Mouse (Mus musculus) Muller cell, postnatal 12 days (primary cell): ENCODE measurements around the gene Wdr62.
A peak's percentile ranks its signal among the peaks of the same experiment; 100 is the strongest.

Experiments
- DNase-seq: peaks from one replicate; pipeline ENCODE4 v3.0.0-alpha.2; 2015; ENCODE audit errors: inconsistent ontology term

Wdr62 gene

GRCm38 (mm10) chr7:30306083-30306779 is 26.0 kb upstream of the Wdr62 start:
- DNase-seq = no peak

GRCm38 (mm10) chr7:30300914-30301313 is 20.7 kb upstream of the Wdr62 start:
- no peak for DNase-seq

GRCm38 (mm10) chr7:30297266-30297665 is 17.0 kb upstream of the Wdr62 start:
- DNase-seq = no peak

- no peak for DNase-seq
Measured at GRCm38 (mm10) chr7:30296816-30297215, 16.6 kb upstream of the Wdr62 start.

GRCm38 (mm10) chr7:30295103-30295502 is 14.9 kb upstream of the Wdr62 start:
- DNase-seq = peak; percentile 75

- no peak for DNase-seq
Measured at GRCm38 (mm10) chr7:30294296-30294695, 14.1 kb upstream of the Wdr62 start.

GRCm38 (mm10) chr7:30293795-30294194 is 13.6 kb upstream of the Wdr62 start:
- DNase-seq = peak; percentile 45

GRCm38 (mm10) chr7:30291215-30292131 is 11.3 kb upstream of the Wdr62 start, which contains the start of gene Clip3:
Gene Clip3 (plus strand): TSS chr7:30291728.
- DNase-seq = peak; percentile 88

- no peak for DNase-seq
Measured at GRCm38 (mm10) chr7:30289714-30290399, 9.6 kb upstream of the Wdr62 start.

- no peak for DNase-seq
Measured at GRCm38 (mm10) chr7:30289071-30289713, 9.0 kb upstream of the Wdr62 start.

GRCm38 (mm10) chr7:30288046-30288445 is 7.8 kb upstream of the Wdr62 start:
- no peak for DNase-seq

- DNase-seq = peak; percentile 52
Measured at GRCm38 (mm10) chr7:30286701-30287410, 6.6 kb upstream of the Wdr62 start.

- DNase-seq = no peak
Measured at GRCm38 (mm10) chr7:30282740-30283139, 2.5 kb upstream of the Wdr62 start.

- DNase-seq = no peak
Measured at GRCm38 (mm10) chr7:30281522-30281921, 1.3 kb upstream of the Wdr62 start.

GRCm38 (mm10) chr7:30280670-30281138 is 485 bp upstream of the Wdr62 start:
- DNase-seq = peak; percentile 94

GRCm38 (mm10) chr7:30279536-30279935 is 683 bp downstream of the Wdr62 start:
- no peak for DNase-seq

- DNase-seq = no peak
Measured at GRCm38 (mm10) chr7:30278911-30279310, 1.3 kb downstream of the Wdr62 start.

GRCm38 (mm10) chr7:30274383-30274782 is 5.8 kb downstream of the Wdr62 start:
- DNase-seq = no peak

GRCm38 (mm10) chr7:30269641-30270040 is 10.6 kb downstream of the Wdr62 start:
- no peak for DNase-seq

GRCm38 (mm10) chr7:30266780-30267179 is 13.4 kb downstream of the Wdr62 start:
- no peak for DNase-seq

GRCm38 (mm10) chr7:30265935-30266334 is 14.3 kb downstream of the Wdr62 start:
- DNase-seq = no peak
